Mouse (Mus musculus) cerebellum, postnatal 4 days (tissue): ENCODE data around the gene Ptgdr.
"Not testable (repeated sequence)": the region's sequence is repeated elsewhere in the genome, so short reads cannot be mapped to it uniquely, and the experiment has no call there.

Experiments used
- DNase-seq, 2 experiments: peaks; one replicate each; pipeline ENCODE4 v3.0.0; 2022; ENCODE audit warnings: low spot score in 2 of 2, mixed read lengths in 1 of 2

The Ptgdr gene

DNA sequence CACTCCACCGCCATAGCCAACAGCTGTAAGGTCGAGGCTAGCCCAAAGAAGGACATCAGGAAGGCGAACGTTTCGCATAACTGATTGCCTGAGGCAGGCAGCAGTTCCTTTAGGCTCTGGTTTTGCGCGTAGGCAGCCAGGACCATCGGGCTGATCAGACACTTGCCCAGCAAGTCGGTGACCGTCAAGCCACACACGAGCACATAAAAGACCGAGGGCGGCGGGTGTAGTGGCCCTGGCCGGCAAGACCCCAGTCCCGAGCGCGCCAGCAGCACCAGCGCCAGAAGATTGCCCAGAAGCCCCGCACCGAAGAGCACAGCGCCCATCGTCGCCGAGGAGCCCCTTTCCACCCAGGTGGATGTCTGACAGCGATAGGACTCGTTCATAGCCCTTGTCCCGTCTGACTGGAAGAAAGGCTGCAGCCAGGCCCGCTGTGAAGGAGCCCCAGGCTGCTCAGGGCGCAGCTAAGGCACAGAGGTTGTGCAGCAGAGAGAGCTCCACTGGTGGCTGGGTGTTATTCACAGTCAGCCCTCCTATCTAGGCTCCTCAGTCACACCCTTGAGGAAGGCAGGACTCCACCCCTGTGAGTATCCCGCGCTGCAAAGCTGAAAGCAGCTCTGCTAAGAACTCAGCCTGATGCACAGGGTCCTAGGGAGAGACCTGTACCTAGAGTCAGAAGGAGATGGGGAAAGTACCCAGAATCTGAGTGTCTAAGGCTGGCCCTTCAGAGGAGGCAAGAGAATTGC lies at the start of gene Ptgdr:
Gene Ptgdr, minus strand, starts transcription at position 508 of the 746 bp plus-strand sequence.
- DNase-seq: no peak

DNA sequence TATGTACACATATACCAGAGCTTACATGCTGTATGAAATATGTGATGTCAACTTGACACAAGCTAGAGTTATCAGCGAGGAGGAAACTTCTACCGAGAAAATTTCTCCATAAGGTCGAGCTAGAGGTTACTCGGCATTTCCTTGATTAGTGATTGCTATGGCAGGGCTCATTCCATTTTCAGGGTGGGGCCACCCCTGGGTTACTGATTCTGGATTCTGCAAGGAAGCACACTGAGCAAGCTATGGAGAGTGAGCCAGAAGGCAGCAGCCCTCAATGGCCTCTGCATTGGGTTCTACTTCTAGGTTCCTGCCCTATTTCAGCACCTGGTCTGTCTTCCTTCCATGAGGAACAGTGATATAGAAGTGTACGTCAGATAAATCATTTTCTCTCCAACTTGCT lies 48.6 kb upstream of the Ptgdr start:
- DNase-seq: no peak

DNA sequence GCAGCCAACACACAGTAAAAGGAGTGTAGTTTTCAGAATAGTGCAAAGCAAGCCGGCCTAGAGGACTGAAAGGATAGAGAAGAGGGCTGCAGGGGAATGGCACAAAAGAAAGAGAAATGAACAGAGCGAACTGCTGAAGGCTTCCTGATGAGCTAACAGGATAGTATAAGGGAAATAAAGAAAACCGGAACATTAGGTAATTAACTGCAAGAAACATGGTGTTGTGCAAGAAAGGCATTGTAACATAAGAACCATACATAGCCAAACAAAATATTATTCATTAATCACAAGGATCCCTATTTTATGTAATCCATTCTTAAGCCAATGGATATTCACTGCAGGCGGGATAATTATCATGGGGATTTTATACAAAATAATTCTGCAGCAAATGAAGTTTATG lies 45.0 kb upstream of the Ptgdr start:
- no peak for DNase-seq

DNA sequence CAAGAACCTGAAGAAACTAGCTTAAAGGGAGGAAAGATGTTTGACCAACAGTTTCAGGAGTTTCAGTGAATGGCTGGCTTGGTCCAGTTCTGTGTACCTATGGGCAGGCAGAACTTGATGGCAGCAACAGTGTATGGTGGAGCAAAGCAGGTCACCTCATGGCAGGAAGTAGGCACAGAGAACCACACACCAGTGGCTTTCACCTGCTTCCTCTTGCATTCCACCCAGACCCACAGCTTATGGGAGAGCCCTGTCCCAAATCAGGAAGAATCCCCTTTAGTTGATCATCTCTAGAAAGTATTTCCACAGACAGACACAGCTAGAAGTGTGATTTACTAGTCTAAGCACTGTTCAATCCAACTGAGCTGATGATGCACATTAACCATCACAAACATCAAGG lies 42.6 kb upstream of the Ptgdr start:
- not testable (repeated sequence) for DNase-seq

DNA sequence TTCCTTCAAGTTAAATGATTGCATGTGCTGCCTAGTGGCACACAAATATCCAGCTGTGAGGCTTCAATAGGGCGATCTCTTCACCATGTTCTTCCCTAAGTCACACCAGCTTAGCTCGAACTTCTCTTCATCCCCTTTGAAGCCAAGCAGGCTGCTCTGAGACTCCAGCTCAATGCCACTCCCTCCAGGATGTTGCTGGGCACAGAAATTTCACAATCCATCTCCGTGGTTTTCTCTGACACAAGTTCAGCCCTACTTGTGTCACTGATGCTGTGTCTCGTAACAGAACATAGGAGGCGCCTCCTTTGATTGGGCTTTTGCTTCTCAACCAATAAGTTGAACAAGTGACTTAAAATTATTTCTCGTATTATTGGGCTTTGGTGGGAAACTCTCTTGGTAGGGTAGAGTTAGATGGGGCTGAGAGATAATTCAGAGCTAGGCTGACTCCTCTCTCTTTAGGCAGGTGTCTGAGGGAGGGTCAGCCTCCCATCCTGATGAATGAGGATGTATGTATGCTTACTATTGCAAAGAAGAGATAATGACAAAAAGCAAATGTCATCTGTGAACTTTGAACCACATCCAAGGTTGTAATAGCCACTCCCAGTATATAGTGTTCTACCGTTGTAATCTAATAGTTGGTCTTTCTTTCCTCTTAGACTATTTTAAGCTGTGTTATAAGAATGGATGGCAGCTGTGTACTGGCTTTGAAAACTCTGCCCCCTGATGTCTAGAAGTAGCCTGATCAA lies 32.4 kb upstream of the Ptgdr start:
- DNase-seq: no peak

DNA sequence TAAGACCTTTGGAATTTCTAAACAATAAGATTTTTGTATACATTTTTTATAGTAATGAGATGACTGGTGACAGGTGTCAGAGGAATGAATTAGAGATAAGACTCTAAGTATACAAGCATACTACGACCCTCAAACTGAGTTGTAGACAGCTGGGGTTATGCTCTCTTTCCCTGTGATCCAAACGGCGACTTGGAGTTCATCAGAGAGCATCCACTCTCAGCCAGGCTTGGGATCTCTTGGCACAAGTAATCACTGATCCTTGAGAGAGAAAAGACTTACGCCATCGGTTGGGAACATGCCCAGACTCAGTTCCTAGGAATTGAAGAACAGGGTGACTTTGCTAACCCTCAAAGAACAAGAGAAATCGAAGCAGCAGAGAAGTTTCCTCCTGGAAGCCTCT lies 10.5 kb upstream of the Ptgdr start:
- no peak for DNase-seq

DNA sequence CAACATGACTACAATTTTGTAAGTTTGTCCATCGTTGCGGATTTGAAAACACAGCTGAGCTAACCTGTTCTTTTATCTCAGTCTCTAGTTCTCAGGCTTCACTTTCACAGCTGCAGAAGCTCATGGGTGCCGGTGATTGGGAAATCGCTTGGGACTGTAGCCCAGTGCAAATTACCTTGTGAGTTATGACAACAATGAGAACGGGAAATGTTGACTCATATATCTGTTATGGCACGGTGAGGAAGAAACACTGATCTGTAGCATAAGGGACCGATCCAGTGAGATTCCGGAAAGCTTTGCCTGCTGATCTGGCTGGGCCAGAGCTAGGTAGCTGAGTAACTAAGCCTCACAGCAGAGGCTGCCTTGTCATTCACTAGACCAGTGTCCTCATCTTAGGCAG lies 6.5 kb upstream of the Ptgdr start:
- no peak for DNase-seq

DNA sequence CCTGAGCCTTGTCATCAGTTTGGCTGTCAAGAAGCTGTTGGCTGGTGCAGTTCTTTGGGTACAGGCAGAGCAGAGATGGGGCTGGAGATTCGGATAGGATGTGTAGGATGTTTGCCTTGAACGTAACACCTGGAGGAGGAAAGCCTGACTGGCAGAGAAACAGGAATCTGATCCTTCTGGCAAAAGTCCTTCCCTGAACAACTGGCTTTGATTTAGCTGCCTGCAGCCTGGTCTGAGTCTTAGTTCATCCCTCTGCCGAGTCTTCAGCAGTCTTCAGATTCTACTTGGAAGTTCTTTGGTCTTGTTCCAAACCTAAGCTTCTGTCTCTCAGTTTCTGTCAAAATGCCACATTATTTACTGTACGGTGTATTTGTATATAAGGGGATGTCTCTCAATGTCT lies 3.9 kb upstream of the Ptgdr start:
- no peak for DNase-seq

DNA sequence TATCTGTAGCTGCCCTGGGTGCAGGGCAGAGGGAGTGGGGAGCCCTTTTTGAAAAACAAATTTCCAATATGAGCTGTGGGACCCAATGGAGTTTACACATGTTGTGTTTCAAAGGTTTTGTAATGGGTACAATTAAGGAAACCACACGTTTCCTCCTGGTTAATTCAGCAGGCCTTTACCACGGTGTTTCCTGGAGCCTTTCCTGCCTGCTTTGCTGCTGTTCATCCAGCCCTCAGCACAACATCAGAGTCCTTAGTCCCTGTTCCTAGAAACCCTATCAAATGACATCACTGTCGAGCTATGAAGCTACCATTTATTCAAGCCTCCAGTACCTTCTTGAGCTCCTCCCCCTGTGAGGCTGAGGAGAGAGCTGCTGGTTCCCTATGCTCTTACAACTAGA lies 2.0 kb upstream of the Ptgdr start:
- DNase-seq: no peak

DNA sequence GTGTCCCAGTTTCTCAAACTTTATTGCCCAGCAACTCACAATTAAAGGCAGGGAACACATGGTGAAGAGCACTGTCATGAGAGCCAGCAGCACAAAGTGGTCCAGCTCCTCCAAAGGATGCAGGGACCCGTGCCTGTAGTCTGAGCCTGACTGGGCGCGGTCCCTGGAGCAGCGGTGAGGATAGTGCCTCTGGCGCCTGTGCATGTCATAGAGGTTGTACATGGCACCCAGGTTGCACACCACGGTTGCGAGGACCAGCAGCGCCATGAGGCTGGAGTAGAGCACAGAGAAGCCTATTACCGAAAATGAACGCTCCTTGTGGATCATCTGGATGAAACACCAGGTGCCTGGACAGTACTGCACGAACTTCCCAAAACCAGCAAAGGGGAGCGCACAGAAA lies 803 bp downstream of the Ptgdr start:
- DNase-seq: no peak

DNA sequence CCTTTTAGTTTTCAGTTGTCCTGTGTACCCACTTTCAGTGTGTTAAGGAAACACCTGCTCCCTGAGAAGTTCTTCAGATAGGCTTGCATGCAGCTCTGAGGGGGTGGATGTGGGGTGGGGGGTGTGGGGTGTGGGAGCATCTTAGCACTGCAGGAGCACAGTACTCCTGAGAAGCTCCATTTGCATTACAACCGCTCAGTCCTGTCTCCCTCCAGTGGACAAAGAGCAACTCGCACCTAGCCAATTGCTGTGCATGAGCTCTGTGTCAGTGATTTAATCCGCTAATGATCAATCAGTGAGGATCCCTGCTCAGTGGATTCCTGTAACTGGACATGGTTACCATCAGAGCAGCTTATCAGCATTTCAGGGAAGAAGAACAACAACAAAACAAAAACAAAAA lies 8.5 kb downstream of the Ptgdr start:
- not testable (repeated sequence) for DNase-seq

DNA sequence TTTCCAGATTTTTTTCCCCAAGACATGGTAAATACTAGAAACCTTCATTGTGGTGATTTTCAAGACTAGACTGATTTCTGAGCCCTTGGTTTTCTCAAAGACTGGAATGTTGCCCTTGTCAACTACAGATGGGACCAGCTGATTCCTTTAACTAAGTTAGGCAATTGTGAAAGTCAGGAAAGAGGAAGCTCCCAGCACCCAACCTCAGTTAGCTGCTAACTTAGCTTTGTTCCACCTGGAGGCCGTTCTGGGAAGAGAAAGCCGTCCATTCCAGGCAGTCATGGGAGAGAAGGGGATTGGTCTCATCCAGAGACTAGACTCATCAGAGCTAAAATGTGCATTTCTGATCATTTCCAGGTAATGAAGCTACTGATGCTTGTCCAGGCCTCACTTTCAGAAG lies 11.4 kb downstream of the Ptgdr start:
- no peak for DNase-seq

DNA sequence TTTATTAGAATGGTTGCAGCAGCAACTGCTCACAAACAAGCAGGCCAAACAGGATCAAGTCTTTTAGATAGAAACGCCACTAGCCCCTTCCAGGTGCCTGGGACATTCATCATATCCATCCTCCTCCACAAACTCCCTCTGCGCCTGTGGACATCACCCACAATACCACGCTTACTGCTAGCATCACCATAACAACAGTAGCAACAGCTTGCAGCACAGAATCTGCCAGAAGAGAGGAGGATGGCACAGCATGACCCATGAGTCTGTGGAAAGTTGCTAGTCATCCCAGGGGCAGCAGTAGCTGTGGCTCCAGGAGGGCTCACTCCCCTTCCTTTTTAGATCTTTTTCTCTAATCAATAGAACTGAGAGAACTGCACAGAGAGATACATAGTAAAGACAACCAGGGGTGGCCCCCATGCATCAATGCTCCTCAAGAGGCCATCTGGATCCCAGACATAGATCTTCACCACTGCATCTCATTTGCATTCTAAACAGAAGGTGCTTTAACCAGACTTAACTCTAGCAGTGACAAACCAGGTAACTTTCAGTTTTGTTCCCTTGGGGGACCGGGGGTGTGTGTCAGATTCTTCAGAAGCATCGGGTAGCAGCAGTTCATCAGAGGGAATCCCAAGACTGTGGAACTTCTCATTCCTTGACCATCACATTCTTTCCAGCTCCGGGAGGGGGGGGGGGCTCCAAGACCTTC lies 12.5 kb downstream of the Ptgdr start:
- DNase-seq: no peak

DNA sequence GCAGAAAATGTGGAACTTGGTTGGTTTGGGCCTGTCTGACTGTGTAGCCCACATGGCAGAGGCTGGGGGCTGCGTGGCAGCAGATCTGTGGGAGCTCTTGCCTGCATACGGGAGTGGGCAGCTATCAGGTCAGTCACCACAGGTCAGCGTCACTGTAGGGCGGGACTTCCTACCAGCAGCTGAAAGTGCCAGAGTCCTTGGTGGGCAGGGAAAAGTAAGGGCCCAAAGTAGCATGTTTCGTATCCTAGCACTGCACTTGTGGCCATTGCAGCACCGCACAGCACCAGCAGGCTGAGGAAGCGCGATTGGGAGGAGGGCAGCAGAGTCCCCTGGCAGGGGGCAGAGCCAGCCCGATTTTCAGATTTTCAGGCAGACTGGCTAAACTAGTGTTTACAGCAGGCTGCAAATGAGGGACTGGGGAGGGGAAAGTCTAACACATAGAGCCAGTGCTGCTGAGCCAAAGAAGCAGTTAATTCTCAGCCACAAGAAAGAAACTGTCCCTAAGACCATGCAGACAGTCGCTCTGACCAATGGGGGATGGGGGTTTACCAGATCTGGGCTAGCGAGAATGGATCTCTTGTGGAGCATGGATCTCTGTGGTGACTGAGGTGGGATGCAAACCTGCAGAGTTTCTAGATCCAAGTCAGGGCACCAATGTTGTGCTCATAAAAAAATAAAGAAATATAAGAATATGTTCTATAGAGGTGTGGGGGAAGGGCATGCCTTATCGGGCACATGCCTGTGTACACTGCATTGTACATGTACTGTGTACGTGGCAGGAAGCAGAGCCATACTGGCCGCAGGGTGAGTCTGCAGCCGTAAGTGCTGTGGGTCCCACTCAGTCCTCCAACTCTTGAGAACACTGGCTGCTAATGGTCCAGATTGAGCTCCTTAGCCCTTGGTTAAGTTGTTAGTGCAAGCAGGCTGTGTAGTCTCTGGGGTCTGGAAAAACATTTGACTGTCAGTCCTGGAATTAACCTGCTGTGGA lies 15.1 kb downstream of the Ptgdr start:
- DNase-seq: no peak

DNA sequence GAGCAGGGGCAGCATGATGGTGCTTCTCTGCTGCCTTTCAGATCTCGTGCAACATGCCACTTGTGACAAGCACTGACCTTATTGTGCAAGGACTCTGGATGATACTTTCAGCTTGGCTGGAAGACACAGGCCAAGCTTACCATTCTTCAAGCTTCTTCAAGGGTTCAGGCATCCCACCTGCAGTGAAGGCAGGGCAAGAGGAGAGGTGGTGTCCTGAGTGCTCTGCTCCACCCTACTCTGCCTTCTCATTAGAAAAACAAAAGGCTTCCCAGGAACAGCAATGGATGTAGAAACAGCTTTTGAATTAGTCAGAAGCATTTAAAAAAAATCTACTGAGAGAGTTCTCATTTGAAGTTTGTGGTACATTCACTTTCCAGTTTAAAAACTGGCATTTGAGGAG lies 20.5 kb downstream of the Ptgdr start:
- no peak for DNase-seq

DNA sequence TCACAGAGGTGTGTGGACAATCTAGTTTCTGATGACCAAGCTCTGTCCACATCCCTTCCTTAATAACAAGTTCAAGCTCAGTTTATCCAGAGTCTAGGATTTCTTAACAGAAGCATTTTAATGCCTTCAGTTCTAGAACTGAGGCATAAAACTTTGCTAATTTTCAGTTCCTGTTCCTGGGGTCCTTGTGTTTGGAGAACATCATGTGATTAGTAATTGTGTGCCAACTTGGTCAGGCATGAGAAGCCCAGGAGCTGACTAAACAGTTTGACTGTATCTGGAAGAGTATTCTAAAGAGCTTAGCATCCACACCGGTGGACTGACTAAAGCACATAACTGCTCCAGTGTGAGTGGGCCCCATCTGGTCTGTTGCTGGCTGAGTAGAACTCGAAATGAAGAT lies 24.0 kb downstream of the Ptgdr start:
- no peak for DNase-seq

DNA sequence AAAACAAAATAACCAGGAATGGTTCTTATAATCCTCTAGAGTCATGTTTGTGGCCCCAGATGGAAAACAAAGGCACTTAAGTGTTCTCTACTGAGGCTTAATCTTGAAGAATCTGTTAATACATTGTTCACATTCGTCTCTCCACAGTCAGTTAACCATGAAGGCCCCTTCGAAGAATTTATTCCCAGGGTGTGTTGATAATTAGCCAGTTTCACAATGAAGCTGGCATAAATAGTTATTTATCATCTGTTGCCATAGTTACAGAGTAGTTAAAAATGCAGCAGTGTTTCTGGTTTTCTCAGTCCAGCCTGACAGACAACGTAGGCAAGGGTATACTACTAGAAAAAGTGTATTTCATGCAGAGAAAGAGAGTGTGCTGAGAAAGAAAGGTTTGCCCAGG lies 25.0 kb downstream of the Ptgdr start:
- DNase-seq: not testable (repeated sequence)

DNA sequence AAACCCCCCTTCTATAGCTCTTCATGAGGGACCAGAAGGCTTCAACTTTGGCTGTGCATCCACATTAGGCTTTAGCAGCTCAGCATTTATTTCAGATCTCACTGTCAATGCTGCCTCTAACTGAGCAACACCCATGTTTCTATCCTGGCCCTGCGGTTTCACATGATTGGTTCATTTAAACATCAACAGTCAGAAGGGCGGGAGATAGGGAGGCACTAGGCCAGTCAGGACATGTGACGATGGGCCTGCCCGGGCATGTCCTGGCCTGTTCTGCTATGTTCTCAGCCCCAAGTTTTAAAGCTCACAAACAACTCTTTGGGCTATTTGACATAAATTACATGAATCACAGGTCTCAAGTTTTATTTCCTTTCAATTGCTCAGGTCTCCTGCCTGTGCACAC lies 26.1 kb downstream of the Ptgdr start:
- not testable (repeated sequence) for DNase-seq

DNA sequence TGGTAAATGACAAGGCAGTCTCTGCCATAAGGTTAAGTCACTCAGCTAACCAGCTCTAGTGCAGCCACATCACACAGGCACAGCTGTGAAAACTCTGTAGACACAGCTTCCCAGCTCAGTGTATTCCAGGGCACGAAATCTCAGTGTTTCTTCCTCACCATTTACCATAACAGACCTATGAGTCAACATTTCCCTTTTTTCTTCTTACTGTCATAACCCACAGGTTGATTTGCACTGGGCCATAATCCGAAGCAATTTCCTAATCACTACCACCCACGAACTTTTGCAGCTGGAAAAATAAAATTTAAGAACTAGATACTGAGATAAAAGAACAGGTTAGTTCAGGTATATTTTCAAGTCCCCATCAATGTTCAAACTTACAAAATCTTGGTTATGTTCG lies 31.4 kb downstream of the Ptgdr start:
- DNase-seq: no peak

DNA sequence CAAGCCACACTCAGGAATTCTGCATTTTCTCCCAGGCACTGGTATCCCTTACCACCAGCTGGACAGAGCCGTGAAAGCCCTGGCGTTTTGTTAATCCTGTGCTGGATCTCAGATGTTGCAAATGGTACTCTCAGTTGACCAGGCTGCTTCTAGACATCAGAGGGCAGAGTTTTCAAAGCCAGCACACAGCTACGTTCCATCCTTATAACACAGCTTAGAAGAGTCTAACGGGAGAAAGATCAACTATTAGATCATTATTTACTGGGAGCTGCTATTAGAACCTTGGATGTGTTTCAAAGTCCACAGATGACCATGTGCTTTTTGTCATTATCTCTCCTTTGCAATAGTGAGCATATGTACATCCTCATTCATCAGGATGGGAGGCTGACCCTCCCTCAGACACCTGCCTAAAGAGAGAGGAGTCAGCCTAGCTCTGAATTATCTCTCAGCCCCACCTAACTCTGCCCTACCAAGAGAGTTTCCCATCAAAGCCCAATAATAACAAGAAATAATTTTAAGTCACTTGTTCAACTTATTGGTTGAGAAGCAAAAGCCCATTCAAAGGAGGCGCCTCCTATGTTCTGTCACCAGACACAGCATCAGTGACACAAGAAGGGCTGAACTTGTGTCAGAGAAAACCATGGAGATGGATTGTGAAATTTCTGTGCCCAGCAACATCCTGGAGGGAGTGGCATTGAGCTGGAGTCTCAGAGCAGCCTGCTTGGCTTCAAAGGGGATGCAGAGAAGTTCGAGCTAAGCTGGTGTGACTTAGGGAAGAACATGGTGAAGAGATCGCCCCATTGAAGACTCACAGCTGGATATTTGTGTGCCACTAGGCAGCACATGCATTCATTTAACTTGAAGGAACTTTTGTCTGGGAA lies 37.8 kb downstream of the Ptgdr start:
- no peak for DNase-seq

DNA sequence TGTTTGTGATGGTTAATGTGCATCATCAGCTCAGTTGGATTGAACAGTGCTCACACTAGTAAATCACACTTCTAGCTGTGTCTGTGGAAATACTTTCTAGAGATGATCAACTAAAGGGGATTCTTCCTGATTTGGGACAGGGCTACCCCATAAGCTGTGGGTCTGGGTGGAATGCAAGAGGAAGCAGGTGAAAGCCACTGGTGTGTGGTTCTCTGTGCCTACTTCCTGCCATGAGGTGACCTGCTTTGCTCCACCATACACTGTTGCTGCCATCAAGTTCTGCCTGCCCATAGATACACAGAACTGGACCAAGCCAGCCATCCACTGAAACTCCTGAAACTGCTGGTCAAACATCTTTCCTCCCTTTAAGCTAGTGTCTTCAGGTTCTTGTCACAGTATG lies 46.0 kb downstream of the Ptgdr start:
- DNase-seq: not testable (repeated sequence)
